Mouse (Mus musculus): Measurements from ENCODE around the gene Dok5.

The Dok5 gene

GRCm38 (mm10) chr2:170731632-170732561 lies at the start of gene Dok5:
Gene Dok5, plus strand, starts transcription at chr2:170731807.
- peak; percentile 87 for DNase-seq

- no peak for DNase-seq
Measured at GRCm38 (mm10) chr2:170683385-170683784, 48.2 kb upstream of the Dok5 start.

- no peak for DNase-seq
Measured at GRCm38 (mm10) chr2:170695071-170695936, 36.3 kb upstream of the Dok5 start.

- no peak for DNase-seq
Measured at GRCm38 (mm10) chr2:170695937-170696510, 35.6 kb upstream of the Dok5 start.

- no peak for DNase-seq
Measured at GRCm38 (mm10) chr2:170700471-170700870, 31.1 kb upstream of the Dok5 start.

GRCm38 (mm10) chr2:170706488-170706887 lies 25.1 kb upstream of the Dok5 start:
- no peak for DNase-seq

GRCm38 (mm10) chr2:170707672-170708071 lies 23.9 kb upstream of the Dok5 start:
- DNase-seq = no peak

- no peak for DNase-seq
Measured at GRCm38 (mm10) chr2:170708901-170709300, 22.7 kb upstream of the Dok5 start.

- no peak for DNase-seq
Measured at GRCm38 (mm10) chr2:170712658-170713285, 18.8 kb upstream of the Dok5 start.

- no peak for DNase-seq
Measured at GRCm38 (mm10) chr2:170720386-170720785, 11.2 kb upstream of the Dok5 start.

- no peak for DNase-seq
Measured at GRCm38 (mm10) chr2:170724136-170724535, 7.5 kb upstream of the Dok5 start.

- no peak for DNase-seq
Measured at GRCm38 (mm10) chr2:170724716-170725115, 6.9 kb upstream of the Dok5 start.

GRCm38 (mm10) chr2:170725796-170726195 lies 5.8 kb upstream of the Dok5 start:
- DNase-seq = no peak

GRCm38 (mm10) chr2:170726996-170727710 lies 4.5 kb upstream of the Dok5 start:
- DNase-seq = no peak

GRCm38 (mm10) chr2:170728864-170729263 lies 2.7 kb upstream of the Dok5 start:
- DNase-seq = no peak

- DNase-seq = no peak
Measured at GRCm38 (mm10) chr2:170729661-170730060, 1.9 kb upstream of the Dok5 start.

GRCm38 (mm10) chr2:170730136-170730535 lies 1.5 kb upstream of the Dok5 start:
- no peak for DNase-seq

- peak; percentile 18 for DNase-seq
Measured at GRCm38 (mm10) chr2:170730781-170731180, 826 bp upstream of the Dok5 start.

- peak; percentile 47 for DNase-seq
Measured at GRCm38 (mm10) chr2:170731205-170731604, 402 bp upstream of the Dok5 start.

GRCm38 (mm10) chr2:170733671-170734070 lies 2.1 kb downstream of the Dok5 start:
- DNase-seq = no peak

GRCm38 (mm10) chr2:170734446-170734845 lies 2.8 kb downstream of the Dok5 start:
- DNase-seq = no peak

- DNase-seq = no peak
Measured at GRCm38 (mm10) chr2:170738446-170738845, 6.8 kb downstream of the Dok5 start.

All from cerebellum, adult 9-10 months (tissue).